Mouse (Mus musculus) limb, embryonic 11.5 days (tissue): Measurements from ENCODE around the gene Ints5. TPM values are rescaled to one million over a fixed set of nuclear protein-coding genes. Genes with fewer than 3 reads are reported as not detected.

ENCODE experiments used
- ATAC-seq: fragments of 200-750 bp; cut with Nextera tagmentation; 2 replicates; pipeline ENCODE4 v1.8.0; 2017; ENCODE audit warnings: low read depth; ENCODE audit not compliant: insufficient number of reproducible peaks, low FRiP score, low TSS enrichment
- DNase-seq: peaks from one replicate; pipeline ENCODE4 v3.0.0-alpha.2; 2015; ENCODE audit warnings: low spot score
- H3K27ac ChIP-seq: fragments of 300-500 bp; sonication (generic); replicated peaks from 2 replicates; pipeline ENCODE4 v1.5.1; 2014; ENCODE audit warnings: low read depth, mild to moderate bottlenecking, low read length
- H3K27me3 ChIP-seq: fragments of 300-500 bp; sonication (generic); 2 replicates; pipeline ENCODE4 v1.6.1; 2014; ENCODE audit warnings: mild to moderate bottlenecking, low read length, mixed read lengths; ENCODE audit not compliant: control insufficient read depth, insufficient read depth
- H3K36me3 ChIP-seq: fragments of 300-500 bp; sonication (generic); 2 replicates; pipeline ENCODE4 v1.6.1; 2014; ENCODE audit warnings: mild to moderate bottlenecking, low read length, moderate library complexity, mixed read lengths; ENCODE audit not compliant: control insufficient read depth, insufficient read depth
- H3K4me1 ChIP-seq: fragments of 300-500 bp; sonication (generic); 2 replicates; pipeline ENCODE4 v1.6.1; 2014; ENCODE audit warnings: low read length, mixed read lengths; ENCODE audit not compliant: control insufficient read depth, insufficient read depth
- H3K4me2 ChIP-seq: fragments of 300-500 bp; sonication (generic); 2 replicates; pipeline ENCODE4 v1.6.1; 2014; ENCODE audit warnings: low read depth, mild to moderate bottlenecking, moderate library complexity; ENCODE audit not compliant: severe bottlenecking
- H3K4me3 ChIP-seq: fragments of 300-500 bp; sonication (generic); 2 replicates; pipeline ENCODE4 v1.5.1; 2014; ENCODE audit warnings: low read depth, low read length
- H3K9ac ChIP-seq: fragments of 300-500 bp; sonication (generic); 2 replicates; pipeline ENCODE4 v1.6.1; 2014; ENCODE audit warnings: mild to moderate bottlenecking, low read length
- H3K9me3 ChIP-seq: fragments of 300-500 bp; sonication (generic); 2 replicates; pipeline ENCODE4 v1.6.1; 2016; ENCODE audit warnings: low read length; ENCODE audit not compliant: control insufficient read depth
- WGBS: fragments of 180-500 bp; shearing (Covaris S2); extraction: QIAGEN DNeasy Blood & Tissue Kit; methylation state at CpG from one replicate; pipeline ENCODE4 v1.1.7; 2014; 5-methylcytosine and 5-hydroxymethylcytosine counted together
- polyA plus RNA-seq: library from polyadenylated mRNA; unstranded; fragments of >200 nt; fragmentation: Nextera tagmentation; extraction: Ambion mirVana; gene quantifications from 2 replicates; pipeline ENCODE4 v1.2.1, GENCODE M21; 2014

Gene Ints5
- polyA plus RNA-seq, 1 experiment from 2014 or later: 39.2 TPM

DNA sequence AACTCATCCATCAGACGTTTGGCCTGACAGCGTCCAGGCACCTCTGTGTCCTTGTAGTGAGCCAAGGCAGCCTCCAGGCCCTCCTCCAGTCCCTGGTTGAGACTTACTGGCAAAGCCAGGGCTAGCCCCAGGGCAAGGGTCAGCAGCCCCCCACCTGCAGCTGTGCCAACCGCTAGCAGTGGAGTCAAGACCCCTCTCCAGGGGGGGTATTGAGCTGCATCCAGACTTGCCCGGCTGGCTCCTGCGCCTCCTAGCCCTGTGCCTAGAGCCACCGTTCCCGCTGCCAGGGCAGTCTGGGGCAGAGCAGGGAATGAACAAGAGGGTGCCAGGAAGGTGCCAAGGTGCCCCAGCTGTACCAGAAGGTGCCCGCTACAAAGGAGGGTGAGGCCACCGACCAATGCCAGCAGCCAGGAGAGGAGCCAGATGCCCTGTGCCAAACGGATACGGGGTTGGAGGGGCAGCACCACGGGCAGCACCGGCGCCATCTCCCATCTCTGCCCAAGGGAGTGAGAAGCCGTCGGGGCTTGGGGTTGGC lies 36.0 kb downstream of the Ints5 start:
- peak overlapping the region; percentile 74 for H3K4me3 ChIP-seq
- peaks cover 9% of the 10 kb centered on the region; the same call in 1 of the 2 replicates for H3K4me1 ChIP-seq
- H3K9me3 ChIP-seq: no peaks in the 10 kb centered on the region
- H3K9ac ChIP-seq: peak overlapping the region; percentile 90; the same call in 1 of the 2 replicates
- WGBS: 11% methylated on average over 16 of the region's 16 CpGs
- no peaks in the 10 kb centered on the region for H3K27me3 ChIP-seq
- ATAC-seq (peak; percentile 46; the same call in 1 of the 2 replicates), DNase-seq (no peak)
- H3K27ac ChIP-seq: no peak overlapping the region
- peaks cover 13% of the 10 kb centered on the region; the same call in 1 of the 2 replicates for H3K36me3 ChIP-seq
- peak overlapping the region; percentile 54 for H3K4me2 ChIP-seq

DNA sequence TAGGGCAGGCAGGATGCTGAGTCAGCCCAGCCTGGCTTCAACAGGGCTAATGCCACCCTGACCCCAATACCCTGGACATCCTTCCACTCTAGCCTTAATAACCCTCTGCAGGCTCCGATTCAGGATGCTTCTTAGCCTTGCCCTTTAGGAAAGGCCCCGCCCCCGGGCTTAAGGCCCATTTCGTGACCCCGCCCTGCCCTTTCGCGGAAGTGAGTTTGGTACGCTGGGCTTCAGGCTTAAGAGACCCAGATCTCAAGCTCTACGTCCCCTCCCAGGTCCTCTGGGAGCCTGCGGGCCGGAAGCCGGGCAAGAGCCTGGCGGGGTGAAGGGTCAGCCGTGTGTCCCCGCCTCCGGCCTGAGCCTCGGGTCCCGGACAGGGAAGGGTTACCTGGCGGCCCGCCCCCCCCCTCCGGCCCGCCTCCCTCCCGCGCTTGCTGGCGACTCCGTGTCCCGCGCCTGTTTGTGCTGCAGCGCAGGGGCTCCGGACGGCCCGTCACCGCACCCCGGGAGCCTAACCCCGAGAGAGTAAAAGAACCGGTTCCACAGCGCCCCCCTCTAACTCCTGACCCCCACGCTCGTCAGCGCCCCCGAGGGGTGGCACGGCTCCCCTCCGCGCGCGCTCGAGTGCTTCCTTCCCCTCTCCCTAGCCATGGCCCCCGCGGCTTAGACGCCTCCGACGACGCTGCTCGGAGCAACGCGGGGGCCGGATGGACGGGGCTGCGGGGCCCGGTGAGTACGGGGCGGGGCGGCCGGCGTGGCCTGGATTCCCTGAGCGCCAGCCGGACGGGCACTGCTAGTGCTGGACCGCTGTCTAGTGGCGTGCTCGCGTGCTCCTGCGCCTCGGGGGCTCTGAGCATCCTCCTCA lies 36.7 kb downstream of the Ints5 start, which contains the start of the genes Rom1 and Eml3:
Rom1 (minus strand) TSS at position 133 of the 865 bp plus-strand sequence.
Eml3 (plus strand) TSS at position 329 of the 865 bp plus-strand sequence.
- Histone ChIP-seq H3K4me1 (peaks cover 9% of the 10 kb centered on the region; the same call in 1 of the 2 replicates), H3K4me2 (peak within 1 kb of the TSS; percentile 54), H3K36me3 (peaks cover 13% of the 10 kb centered on the region; the same call in 1 of the 2 replicates), H3K4me3 (peak within 1 kb of the TSS; percentile 74), H3K27ac (peak within 1 kb of the TSS; percentile 43), H3K9ac (peak within 1 kb of the TSS; percentile 90), H3K9me3 (no peaks in the 10 kb centered on the region), H3K27me3 (no peaks in the 10 kb centered on the region)
- under 1% methylated on average over 56 of the region's 74 CpGs for WGBS
- peak; percentile 83 for ATAC-seq
- peak; percentile 83 for DNase-seq

DNA sequence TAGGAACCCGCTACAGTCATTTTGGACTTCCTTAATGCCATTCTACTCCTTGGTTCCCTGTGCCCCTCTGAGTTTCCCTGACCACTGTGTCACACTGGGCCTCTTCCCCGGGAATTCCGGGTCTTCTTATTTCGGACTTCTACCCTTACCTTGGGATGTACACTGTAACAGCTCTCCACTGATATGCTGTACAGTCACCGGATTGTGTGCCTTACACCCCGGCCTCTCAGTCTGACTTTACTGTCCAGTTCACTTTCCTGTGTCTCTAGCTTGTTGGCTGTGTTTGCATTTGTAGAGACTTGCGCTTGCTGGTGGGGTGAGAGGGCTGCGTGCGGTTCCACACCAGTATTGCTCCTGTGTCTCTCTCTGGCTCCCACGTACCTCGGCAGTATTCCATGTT lies 37.3 kb downstream of the Ints5 start:
- Histone ChIP-seq H3K9ac (peak overlapping the region; percentile 90), H3K27ac (no peak overlapping the region), H3K27me3 (no peaks in the 10 kb centered on the region), H3K36me3 (peaks cover 17% of the 10 kb centered on the region; the same call in 1 of the 2 replicates), H3K4me1 (peaks cover 9% of the 10 kb centered on the region; the same call in 1 of the 2 replicates), H3K4me3 (peak overlapping the region; percentile 74), H3K9me3 (no peaks in the 10 kb centered on the region), H3K4me2 (peak overlapping the region; percentile 54)
- 15% methylated on average over 11 of the region's 11 CpGs for WGBS
- ATAC-seq (no peak), DNase-seq (no peak)

DNA sequence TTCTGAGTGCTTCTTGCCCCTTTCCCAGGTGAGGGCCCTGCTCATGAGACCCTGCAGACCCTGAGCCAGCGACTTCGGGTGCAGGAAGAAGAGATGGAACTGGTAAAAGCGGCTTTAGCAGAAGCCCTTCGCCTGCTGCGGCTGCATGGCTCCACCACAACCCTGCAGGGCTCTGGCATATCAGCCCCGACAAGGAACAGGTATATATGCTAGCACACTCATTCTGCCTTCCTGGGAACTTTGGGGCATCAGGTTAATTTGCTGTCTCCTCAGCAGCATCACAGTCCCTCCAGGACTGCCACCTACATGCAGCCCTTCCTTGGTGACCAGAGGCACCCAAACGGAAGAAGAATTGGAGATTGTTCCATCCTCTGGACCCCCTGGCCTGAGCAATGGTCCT lies 38.0 kb downstream of the Ints5 start:
- WGBS: 81% methylated on average over 7 of the region's 7 CpGs
- peak overlapping the region; percentile 74; the same call in 1 of the 2 replicates for H3K4me3 ChIP-seq
- no peaks in the 10 kb centered on the region for H3K27me3 ChIP-seq
- H3K9ac ChIP-seq: peak overlapping the region; percentile 90
- ATAC-seq: no peak
- peak overlapping the region; percentile 54 for H3K4me2 ChIP-seq
- no peaks in the 10 kb centered on the region for H3K9me3 ChIP-seq
- no peak for DNase-seq
- peaks cover 17% of the 10 kb centered on the region; the same call in 1 of the 2 replicates for H3K36me3 ChIP-seq
- peaks cover 9% of the 10 kb centered on the region; the same call in 1 of the 2 replicates for H3K4me1 ChIP-seq
- H3K27ac ChIP-seq: no peak overlapping the region

DNA sequence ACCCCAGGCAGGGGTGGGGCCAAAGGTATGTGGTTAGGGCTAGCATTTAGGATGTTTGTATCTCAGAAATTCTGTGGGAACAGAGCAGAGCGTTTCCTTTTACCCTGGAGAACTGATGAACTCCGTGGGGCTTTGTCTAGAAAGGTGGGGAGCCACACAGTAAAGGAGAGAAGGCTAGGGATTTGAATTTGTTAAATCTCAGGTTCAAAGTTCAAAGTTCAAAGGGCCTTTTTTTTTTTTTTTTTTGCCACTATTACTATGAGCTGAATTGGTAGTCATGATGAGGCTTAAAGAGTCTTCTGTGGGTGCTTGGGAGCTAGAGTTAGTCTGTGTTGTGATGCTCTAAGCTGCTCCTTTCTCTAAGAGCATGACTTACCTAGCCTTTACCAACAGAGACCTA lies 43.9 kb downstream of the Ints5 start:
- no peak overlapping the region for H3K27ac ChIP-seq
- H3K4me2 ChIP-seq: no peak overlapping the region
- no peak for DNase-seq
- ATAC-seq: no peak
- peaks cover 8% of the 10 kb centered on the region; the same call in 1 of the 2 replicates for H3K36me3 ChIP-seq
- H3K27me3 ChIP-seq: no peaks in the 10 kb centered on the region
- 84% methylated on average over 2 of the region's 2 CpGs for WGBS
- H3K4me1 ChIP-seq: peaks cover 8% of the 10 kb centered on the region
- no peak overlapping the region for H3K9ac ChIP-seq
- no peak overlapping the region for H3K4me3 ChIP-seq
- H3K9me3 ChIP-seq: no peaks in the 10 kb centered on the region

DNA sequence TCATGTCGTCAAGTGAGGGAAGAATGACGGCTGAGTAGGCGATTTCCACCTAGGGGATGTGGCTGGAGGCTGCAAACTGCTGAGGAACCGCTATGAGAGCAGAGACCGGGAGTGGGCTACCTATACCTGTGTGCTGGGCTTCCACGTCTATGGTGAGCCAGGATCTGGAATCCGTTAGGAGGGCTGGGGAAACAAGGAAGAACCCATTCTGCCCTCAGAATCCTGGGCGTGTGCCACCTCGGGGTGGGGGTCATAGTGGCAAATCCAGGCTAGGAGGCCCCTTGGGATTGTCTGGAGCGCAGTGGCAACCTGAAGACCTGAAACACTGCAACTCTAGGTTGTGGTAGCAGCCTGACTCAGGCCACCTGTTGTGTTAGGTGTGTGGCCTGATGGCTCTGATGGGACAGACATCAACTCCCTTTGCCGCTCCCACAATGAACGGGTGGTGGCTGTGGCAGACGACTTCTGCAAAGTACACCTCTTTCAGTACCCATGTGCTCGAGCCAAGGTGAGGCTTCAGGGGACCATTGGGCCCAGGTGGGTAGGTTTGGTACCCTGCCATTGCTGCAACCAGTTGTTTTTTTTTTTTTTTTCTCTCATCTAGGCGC lies 47.8 kb downstream of the Ints5 start:
- no peak for ATAC-seq
- no peaks in the 10 kb centered on the region for H3K9me3 ChIP-seq
- peaks cover 16% of the 10 kb centered on the region for H3K4me1 ChIP-seq
- H3K27ac ChIP-seq: no peak overlapping the region; the same call in 1 of the 2 replicates
- WGBS: 75% methylated on average over 15 of the region's 15 CpGs
- H3K36me3 ChIP-seq: peaks cover 10% of the 10 kb centered on the region
- H3K27me3 ChIP-seq: no peaks in the 10 kb centered on the region
- peak overlapping the region; percentile 99 for H3K9ac ChIP-seq
- DNase-seq: no peak
- no peak overlapping the region; the same call in 1 of the 2 replicates for H3K4me3 ChIP-seq
- peak overlapping the region; percentile 44 for H3K4me2 ChIP-seq

DNA sequence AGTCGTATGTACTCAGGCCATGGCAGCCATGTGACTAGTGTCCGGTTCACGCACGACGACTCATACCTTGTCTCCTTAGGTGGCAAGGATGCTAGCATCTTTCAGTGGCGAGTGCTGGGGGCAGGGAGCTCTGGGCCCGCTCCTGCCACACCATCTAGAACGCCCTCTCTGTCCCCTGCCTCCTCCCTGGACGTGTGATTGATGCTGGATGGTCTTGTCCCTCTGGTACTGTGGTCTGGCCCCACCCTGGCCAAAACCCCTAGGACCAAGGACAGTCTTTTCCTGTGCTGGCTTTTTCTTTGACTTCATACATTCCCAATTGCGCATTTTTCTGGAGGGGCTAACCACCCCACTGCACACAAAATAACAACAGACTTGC lies 48.3 kb downstream of the Ints5 start:
- H3K36me3 ChIP-seq: peaks cover 15% of the 10 kb centered on the region
- no peak for DNase-seq
- 0 out of 2 replicates have a peak, but pooled peaks have one; percentile 15 for ATAC-seq

More for the DNA sequence above, 48.3 kb downstream of the Ints5 start:
- Histone ChIP-seq H3K27ac (peak overlapping the region; percentile 99), H3K27me3 (no peaks in the 10 kb centered on the region), H3K9ac (peak overlapping the region; percentile 99), H3K4me3 (peak overlapping the region; percentile 98), H3K4me2 (peak overlapping the region; percentile 44), H3K4me1 (peaks cover 16% of the 10 kb centered on the region), H3K9me3 (no peaks in the 10 kb centered on the region)
- 34% methylated on average over 10 of the region's 10 CpGs for WGBS
